Mouse (Mus musculus): ENCODE measurements at regions not wholly inside any gene's neighbourhood (a gene's known extent, or its start where the extent isn't known, plus 50 kb on each side); places are given as distances from the start of the nearest gene placed in this dataset.
A peak's percentile ranks its signal among the peaks of the same experiment; 100 is the strongest.

DNA sequence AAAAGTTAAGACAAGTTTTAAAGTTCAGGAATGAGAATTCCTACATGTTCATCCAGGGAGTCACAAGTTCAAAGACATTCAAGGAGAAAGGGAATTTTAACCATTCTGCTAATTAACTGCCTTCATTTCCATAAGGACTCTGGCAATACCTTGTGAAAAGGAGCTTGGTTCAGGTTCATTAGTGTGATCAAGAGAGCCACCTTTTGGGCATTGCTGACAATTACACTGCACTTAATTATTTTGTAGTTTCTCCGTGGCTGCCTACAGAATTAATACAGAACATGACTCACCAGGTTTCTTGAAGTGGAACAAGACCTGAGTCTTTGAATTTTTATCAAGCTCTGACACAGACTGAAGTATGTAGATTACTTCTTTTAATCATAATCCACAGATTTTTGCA, 52.4 kb upstream of the Ankef1 start:
- WGBS = 9% methylated on average over 1 of the region's 1 CpGs
- Histone ChIP-seq H3K36me3 (ENCODE audit: control insufficient read depth, insufficient read depth) (no peaks in the 10 kb centered on the region), H3K4me3 (ENCODE audit: low read depth, low read length) (no peak overlapping the region), H3K27ac (ENCODE audit: low read depth, low read length) (no peak overlapping the region), H3K4me2 (replicated peaks; ENCODE audit: low read depth) (no peak overlapping the region), H3K9ac (ENCODE audit: low read depth, low read length) (no peak overlapping the region), H3K9me3 (ENCODE audit: control insufficient read depth) (no peaks in the 10 kb centered on the region), H3K27me3 (replicated peaks; ENCODE audit: control insufficient read depth, insufficient read depth, low read length) (no peaks in the 10 kb centered on the region), H3K4me1 (replicated peaks; ENCODE audit: control insufficient read depth, insufficient read depth, low read length) (no peaks in the 10 kb centered on the region)
- peak; percentile 65 for TF ChIP-seq CTCF (IDR thresholded peaks at IDR 0.05; ENCODE audit: low read depth)
- ATAC-seq = no peak

All from intestine, postnatal 0 days (tissue).